Mouse (Mus musculus) liver, postnatal 0 days (tissue): ENCODE results near the gene Rac2. TPM values are rescaled to one million over a fixed set of nuclear protein-coding genes. Genes with fewer than 3 reads are reported as not detected.

Experiments
- ATAC-seq: fragments of 200-750 bp; cut with Nextera tagmentation; 2 replicates; pipeline ENCODE4 v1.8.0; 2017; ENCODE audit warnings: mild to moderate bottlenecking, moderate library complexity
- DNase-seq: peaks from one replicate; pipeline ENCODE4 v3.0.0-alpha.2; 2016
- H3K27ac ChIP-seq: fragments of 300-500 bp; sonication (generic); 2 replicates; pipeline ENCODE4 v1.5.1; 2014; ENCODE audit warnings: antibody characterized with exemption, moderate library complexity, mild to moderate bottlenecking, low read depth
- H3K27me3 ChIP-seq: fragments of 300-500 bp; sonication (generic); 2 replicates; pipeline ENCODE4 v1.6.1; 2014; ENCODE audit warnings: low read length, control low read depth, mixed read lengths; ENCODE audit not compliant: insufficient read depth
- H3K36me3 ChIP-seq: fragments of 300-500 bp; sonication (generic); replicated peaks from 2 replicates; pipeline ENCODE4 v1.6.1; 2014; ENCODE audit warnings: mild to moderate bottlenecking, control low read depth, low read length, moderate library complexity, mixed read lengths; ENCODE audit not compliant: insufficient read depth
- H3K4me1 ChIP-seq: fragments of 300-500 bp; sonication (generic); 2 replicates; pipeline ENCODE4 v1.6.1; 2014; ENCODE audit warnings: antibody characterized with exemption, mild to moderate bottlenecking, control low read depth; ENCODE audit not compliant: insufficient read depth
- H3K4me2 ChIP-seq: fragments of 300-500 bp; sonication (generic); 2 replicates; pipeline ENCODE4 v1.6.1; 2014; ENCODE audit warnings: low read depth, mild to moderate bottlenecking, low read length, moderate library complexity, mixed read lengths
- H3K4me3 ChIP-seq: fragments of 300-500 bp; sonication (generic); 2 replicates; pipeline ENCODE4 v1.5.1; 2014; ENCODE audit warnings: low read depth, low read length
- H3K9ac ChIP-seq: fragments of 300-500 bp; sonication (generic); replicated peaks from 2 replicates; pipeline ENCODE4 v1.6.1; 2014; ENCODE audit warnings: mild to moderate bottlenecking, moderate library complexity
- H3K9me3 ChIP-seq: fragments of 300-500 bp; sonication (generic); 2 replicates; pipeline ENCODE4 v1.6.1; 2016; ENCODE audit warnings: mild to moderate bottlenecking, control low read depth, low read length, mixed read lengths
- CTCF ChIP-seq: sonication (generic); IDR thresholded peaks from 2 replicates; pipeline ENCODE4 v1.5.1; 2016; ENCODE audit warnings: antibody characterized with exemption, low read depth
- EP300 ChIP-seq: IDR thresholded peaks from 2 replicates; pipeline ENCODE4 v1.6.1; 2016; ENCODE audit warnings: antibody characterized with exemption, low read depth, mild to moderate bottlenecking
- WGBS: fragments of 180-500 bp; shearing (Covaris S2); extraction: QIAGEN DNeasy Blood & Tissue Kit; methylation state at CpG from one replicate; pipeline ENCODE4 v1.1.7; 2014; ENCODE audit not compliant: insufficient replicate concordance; 5-methylcytosine and 5-hydroxymethylcytosine counted together
- polyA plus RNA-seq: library from polyadenylated mRNA; unstranded; fragments of >200 nt; fragmentation: Nextera tagmentation; extraction: Ambion mirVana; gene quantifications from 2 replicates; pipeline ENCODE4 v1.2.1, GENCODE M21; 2015

Rac2 gene
- polyA plus RNA-seq, 1 experiment from 2014 or later = 127 TPM

- H3K4me1 ChIP-seq = 0 out of 2 replicates have a peak, but pooled peaks cover 3% of the 10 kb centered on the region
- 0 out of 2 replicates have a peak, but pooled peaks cover 4% of the 10 kb centered on the region for H3K27me3 ChIP-seq
- no peaks in the 10 kb centered on the region for H3K36me3 ChIP-seq
- H3K4me3 ChIP-seq = no peak overlapping the region
- no peak overlapping the region for H3K27ac ChIP-seq
- DNase-seq (no peak), ATAC-seq (no peak)
- 66% methylated on average over 3 of the region's 3 CpGs for WGBS
- H3K4me2 ChIP-seq = no peak overlapping the region
- no peak overlapping the region for H3K9ac ChIP-seq
- no peaks in the 10 kb centered on the region for H3K9me3 ChIP-seq
- no peak for TF ChIP-seq CTCF
- no peak for TF ChIP-seq EP300
Measured at GRCm38 (mm10) chr15:78541036-78541435, 31.5 kb downstream of the Rac2 start.

GRCm38 (mm10) chr15:78535723-78536421 lies 36.7 kb downstream of the Rac2 start:
- Histone ChIP-seq H3K36me3 (no peaks in the 10 kb centered on the region), H3K27me3 (no peaks in the 10 kb centered on the region), H3K4me2 (no peak overlapping the region), H3K27ac (no peak overlapping the region), H3K4me1 (peaks cover 14% of the 10 kb centered on the region), H3K9me3 (no peaks in the 10 kb centered on the region), H3K4me3 (no peak overlapping the region), H3K9ac (no peak overlapping the region)
- WGBS = 64% methylated on average over 10 of the region's 10 CpGs
- no peak for TF ChIP-seq CTCF
- TF ChIP-seq EP300 = no peak
- no peak for DNase-seq
- ATAC-seq = no peak

DNA sequence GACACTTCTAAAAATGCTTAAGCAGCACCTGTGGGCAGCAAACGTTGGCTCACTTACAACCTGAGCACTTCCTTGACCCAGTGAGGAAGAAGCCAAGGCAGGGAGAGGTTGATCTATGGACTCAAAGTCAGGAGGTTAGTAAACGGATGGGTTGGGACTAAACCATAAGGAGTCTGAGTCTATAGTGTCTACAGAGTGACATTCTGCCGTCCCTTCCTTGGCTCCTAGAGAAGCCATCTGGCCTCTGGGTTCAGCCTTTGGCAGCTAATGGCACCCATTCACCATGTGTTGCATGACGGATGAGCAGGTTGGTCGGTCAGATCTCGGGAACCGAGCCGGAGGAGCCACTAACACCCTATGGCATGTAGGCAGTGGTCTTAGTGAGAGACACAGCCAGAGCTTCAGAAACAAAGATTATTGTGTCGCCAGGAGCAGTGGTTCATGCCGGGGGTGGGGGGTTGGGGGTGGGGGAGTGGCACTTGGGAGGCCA lies 39.2 kb downstream of the Rac2 start:
- no peak overlapping the region for H3K9ac ChIP-seq
- no peak overlapping the region for H3K4me3 ChIP-seq
- no peak overlapping the region for H3K4me2 ChIP-seq
- no peak for DNase-seq
- WGBS = 71% methylated on average over 10 of the region's 10 CpGs
- no peaks in the 10 kb centered on the region for H3K36me3 ChIP-seq
- H3K27ac ChIP-seq = peak overlapping the region; percentile 88
- H3K4me1 ChIP-seq = peaks cover 25% of the 10 kb centered on the region
- no peak for ATAC-seq
- H3K27me3 ChIP-seq = no peaks in the 10 kb centered on the region
- no peaks in the 10 kb centered on the region for H3K9me3 ChIP-seq
- TF ChIP-seq CTCF (no peak), EP300 (no peak)

- H3K27ac ChIP-seq = peak overlapping the region; percentile 88
- peaks cover 25% of the 10 kb centered on the region for H3K4me1 ChIP-seq
- peak overlapping the region; percentile 62 for H3K4me2 ChIP-seq
- H3K27me3 ChIP-seq = no peaks in the 10 kb centered on the region
- TF ChIP-seq CTCF (no peak), EP300 (peak; percentile 70)
- no peak overlapping the region for H3K4me3 ChIP-seq
- no peaks in the 10 kb centered on the region for H3K36me3 ChIP-seq
- H3K9me3 ChIP-seq = no peaks in the 10 kb centered on the region
- no peak overlapping the region for H3K9ac ChIP-seq
- ATAC-seq = peak; percentile 62
- WGBS = 53% methylated on average over 10 of the region's 10 CpGs
- peak; percentile 41 for DNase-seq
Measured at GRCm38 (mm10) chr15:78532566-78533345, 39.8 kb downstream of the Rac2 start.

- Histone ChIP-seq H3K9me3 (no peaks in the 10 kb centered on the region), H3K27ac (peak overlapping the region; percentile 88), H3K27me3 (no peaks in the 10 kb centered on the region), H3K4me1 (peaks cover 25% of the 10 kb centered on the region), H3K4me2 (peak overlapping the region; percentile 62), H3K9ac (peak overlapping the region; percentile 16; the same call in 1 of the 2 replicates), H3K4me3 (peak overlapping the region; percentile 21; the same call in 1 of the 2 replicates), H3K36me3 (no peaks in the 10 kb centered on the region)
- DNase-seq (peak; percentile 91), ATAC-seq (peak; percentile 90)
- TF ChIP-seq CTCF (peak; percentile 97), EP300 (no peak; the same call in 1 of the 2 replicates)
- under 1% methylated on average over 25 of the region's 25 CpGs for WGBS
Measured at GRCm38 (mm10) chr15:78531901-78532469, 40.6 kb downstream of the Rac2 start.

GRCm38 (mm10) chr15:78531451-78531720 lies 41.2 kb downstream of the Rac2 start:
- no peak for DNase-seq
- no peaks in the 10 kb centered on the region for H3K36me3 ChIP-seq
- peak overlapping the region; percentile 62 for H3K4me2 ChIP-seq
- no peak for TF ChIP-seq CTCF
- no peak for TF ChIP-seq EP300
- 75% methylated on average over 4 of the region's 4 CpGs for WGBS
- H3K4me3 ChIP-seq = no peak overlapping the region
- no peaks in the 10 kb centered on the region for H3K9me3 ChIP-seq
- peak overlapping the region; percentile 16; the same call in 1 of the 2 replicates for H3K9ac ChIP-seq
- ATAC-seq = no peak
- H3K27ac ChIP-seq = peak overlapping the region; percentile 88
- no peaks in the 10 kb centered on the region for H3K27me3 ChIP-seq
- H3K4me1 ChIP-seq = peaks cover 25% of the 10 kb centered on the region
